Mouse (Mus musculus): ENCODE data around the gene Zfp553. TPM values are rescaled to one million over a fixed set of nuclear protein-coding genes. Genes with fewer than 3 reads are reported as not detected.

Gene Zfp553
- total and polyA plus RNA-seq, 3 experiments: 9.8 to 17.4 (median 15.0) TPM

DNA sequence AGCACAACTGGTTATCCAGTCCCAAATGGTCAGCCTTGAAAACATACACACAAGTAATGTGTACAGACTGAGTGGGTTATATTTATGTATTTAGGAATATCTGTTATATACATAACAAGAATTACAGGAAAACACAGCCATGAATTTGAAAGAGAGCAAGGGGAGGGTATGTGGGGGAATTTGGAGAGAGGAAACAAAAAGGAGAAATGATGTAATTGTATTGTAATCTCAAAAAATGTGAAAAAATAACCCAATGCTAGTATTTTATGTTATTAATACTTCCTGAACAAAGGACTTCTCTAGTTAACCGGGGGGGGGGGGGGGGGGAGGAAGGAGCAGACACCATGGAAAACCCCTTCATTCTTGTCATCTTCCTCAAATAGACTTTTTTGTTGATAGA is 48.1 kb upstream of the Zfp553 start:
- peak overlapping the region; percentile 72 for H3K27ac ChIP-seq (ENCODE audit: insufficient read depth, low read depth)
- H3K9me3 ChIP-seq (replicated peaks; ENCODE audit: low read length): peaks cover 6% of the 10 kb centered on the region
- H3K9ac ChIP-seq (ENCODE audit: insufficient read depth, low read depth): no peak overlapping the region
- no peak overlapping the region for H3K4me3 ChIP-seq (replicated peaks in 1 of 3; ENCODE audit: low read depth in 2 of 3, low read length in 2 of 3, poor library complexity in 1 of 3)
- TF ChIP-seq MEF2A (IDR thresholded peaks at IDR 0.05; ENCODE audit: borderline replicate concordance, low read depth, low read length) (peak; percentile 48; the same call in 1 of the 2 replicates), ETS1 (conservative IDR thresholded peaks at IDR 0.05; ENCODE audit: low read depth, low read length) (no peak), TCF12 (IDR thresholded peaks at IDR 0.05; ENCODE audit: low read depth, low read length) (no peak)
- in situ Hi-C loops (cut with MboI; ENCODE audit: low pct_ligation_motif_present, low pct_unique_long_range_greater_than_20kb, low sequenced_read_pairs) (loop anchor here (5.0 kb wide), 2 partner anchors 47 to 492 kb away; partner anchors contain the start of gene Spn), dilution Hi-C loops (cut with MboI; ENCODE audit: extremely low pct_ligation_motif_present, extremely low pct_unique_long_range_greater_than_20kb, low sequenced_read_pairs) (no loop called here)
- H3K27me3 ChIP-seq (replicated peaks): no peaks in the 10 kb centered on the region
- H3K36me3 ChIP-seq (replicated peaks in 1 of 2; ENCODE audit: control insufficient read depth in 1 of 2, insufficient read depth in 1 of 2, low read length in 1 of 2): peaks cover 34 to 75% of the 10 kb centered on the region in 2 experiments
- H3K4me2 ChIP-seq (ENCODE audit: insufficient read depth, low read depth, poor library complexity, severe bottlenecking): peak overlapping the region; percentile 18; the same call in 1 of the 2 replicates
- peaks cover 26 to 74% of the 10 kb centered on the region in 2 experiments for H3K4me1 ChIP-seq (ENCODE audit: control insufficient read depth in 1 of 2, insufficient read depth in 2 of 2)
- no peaks in the 10 kb centered on the region for H3K79me2 ChIP-seq (replicated peaks; ENCODE audit: control insufficient read depth, extremely low read depth, insufficient read depth, poor library complexity, severe bottlenecking)
- DNase-seq (ENCODE audit: extremely low read depth): no peak

- no peaks in the 10 kb centered on the region for H3K27me3 ChIP-seq (replicated peaks)
- no peak overlapping the region for H3K4me3 ChIP-seq (replicated peaks in 1 of 3; ENCODE audit: low read depth in 2 of 3, low read length in 2 of 3, poor library complexity in 1 of 3)
- TF ChIP-seq CTCF (conservative IDR thresholded peaks at IDR 0.05 in 1 of 2, IDR thresholded peaks at IDR 0.05 in 1 of 2; ENCODE audit: low read depth in 2 of 2, low read length in 2 of 2): peak; percentile 24 to 85; a peak in 2 of 4 replicates
- TF ChIP-seq NRF1 (IDR thresholded peaks at IDR 0.05; ENCODE audit: low read depth, low read length): no peak
- no peak for TF ChIP-seq POLR2A (IDR thresholded peaks at IDR 0.05; ENCODE audit: low read depth, low read length)
- TF ChIP-seq IRF4 (IDR thresholded peaks at IDR 0.05; ENCODE audit: low read depth, low read length): no peak
- TF ChIP-seq RAD21 (IDR thresholded peaks at IDR 0.05; ENCODE audit: low read depth, low read length): peak; percentile 69
- TF ChIP-seq JUND (conservative IDR thresholded peaks at IDR 0.05; ENCODE audit: low read depth, low read length): no peak
- no peak for TF ChIP-seq SIN3A (IDR thresholded peaks at IDR 0.05; ENCODE audit: low read length)
- TF ChIP-seq UBTF (IDR thresholded peaks at IDR 0.05; ENCODE audit: low read depth, low read length): no peak
- peak; percentile 72 for TF ChIP-seq SMC3 (IDR thresholded peaks at IDR 0.05; ENCODE audit: low read depth, low read length)
- no peak for TF ChIP-seq MYC (IDR thresholded peaks at IDR 0.05; ENCODE audit: low read depth, low read length)
- dilution Hi-C loops (cut with MboI; ENCODE audit: extremely low pct_ligation_motif_present, extremely low pct_unique_long_range_greater_than_20kb, low sequenced_read_pairs) (no loop called here), in situ Hi-C loops (cut with MboI; ENCODE audit: low pct_ligation_motif_present, low pct_unique_long_range_greater_than_20kb, low sequenced_read_pairs) (loop anchor here (5.0 kb wide), 2 partner anchors 48 to 493 kb away; partner anchors contain the start of gene Spn)
- peaks cover 8% of the 10 kb centered on the region; the same call in 1 of the 2 replicates for H3K79me2 ChIP-seq (replicated peaks; ENCODE audit: control insufficient read depth, extremely low read depth, insufficient read depth, poor library complexity, severe bottlenecking)
- peak overlapping the region; percentile 54; the same call in 1 of the 2 replicates for H3K27ac ChIP-seq (ENCODE audit: insufficient read depth, low read depth)
- peaks cover 29 to 75% of the 10 kb centered on the region in 2 experiments for H3K36me3 ChIP-seq (replicated peaks in 1 of 2; ENCODE audit: control insufficient read depth in 1 of 2, insufficient read depth in 1 of 2, low read length in 1 of 2)
- DNase-seq (ENCODE audit: extremely low read depth): no peak
- H3K4me1 ChIP-seq (ENCODE audit: control insufficient read depth in 1 of 2, insufficient read depth in 2 of 2): peaks cover 34 to 81% of the 10 kb centered on the region in 2 experiments
- no peak overlapping the region for H3K9ac ChIP-seq (ENCODE audit: insufficient read depth, low read depth)
- H3K9me3 ChIP-seq (replicated peaks; ENCODE audit: low read length): peaks cover under 1% of the 10 kb centered on the region
- H3K4me2 ChIP-seq (ENCODE audit: insufficient read depth, low read depth, poor library complexity, severe bottlenecking): 0 out of 2 replicates have a peak overlapping the region, but pooled peaks have one; percentile 18
Observed at GRCm38 (mm10) chr7:127185601-127186000, 47.3 kb upstream of the Zfp553 start.

- no peaks in the 10 kb centered on the region for H3K27me3 ChIP-seq (replicated peaks)
- no peaks in the 10 kb centered on the region for H3K9me3 ChIP-seq (replicated peaks; ENCODE audit: low read length)
- no peak; the same call in 1 of the 2 replicates for TF ChIP-seq CHD1 (IDR thresholded peaks at IDR 0.05; ENCODE audit: low read depth, low read length)
- TF ChIP-seq ZC3H11A (IDR thresholded peaks at IDR 0.05; ENCODE audit: low read depth, low read length): no peak
- no peak for TF ChIP-seq BHLHE40 (IDR thresholded peaks at IDR 0.05; ENCODE audit: low read depth, low read length)
- peak; percentile 44; the same call in 1 of the 2 replicates for TF ChIP-seq ZNF384 (IDR thresholded peaks at IDR 0.05; ENCODE audit: low read depth, low read length)
- 0 out of 2 replicates have a peak, but pooled peaks have one; percentile 19 for TF ChIP-seq TCF12 (IDR thresholded peaks at IDR 0.05; ENCODE audit: low read depth, low read length)
- TF ChIP-seq RAD21 (IDR thresholded peaks at IDR 0.05; ENCODE audit: low read depth, low read length): no peak
- TF ChIP-seq IRF4 (IDR thresholded peaks at IDR 0.05; ENCODE audit: low read depth, low read length): no peak
- TF ChIP-seq CTCF (conservative IDR thresholded peaks at IDR 0.05 in 1 of 2, IDR thresholded peaks at IDR 0.05 in 1 of 2; ENCODE audit: low read depth in 2 of 2, low read length in 2 of 2): no peak
- TF ChIP-seq MAX (IDR thresholded peaks at IDR 0.05; ENCODE audit: low read length): no peak
- TF ChIP-seq TBP (conservative IDR thresholded peaks at IDR 0.05; ENCODE audit: low read depth, low read length): no peak
- in situ Hi-C loops (cut with MboI; ENCODE audit: low pct_ligation_motif_present, low pct_unique_long_range_greater_than_20kb, low sequenced_read_pairs): loop anchor here (5.0 kb wide), 2 partner anchors 50 to 495 kb away; partner anchors contain the start of gene Spn
- no peak overlapping the region for H3K4me2 ChIP-seq (ENCODE audit: insufficient read depth, low read depth, poor library complexity, severe bottlenecking)
- H3K4me1 ChIP-seq (ENCODE audit: control insufficient read depth in 1 of 2, insufficient read depth in 2 of 2): peaks cover 32 to 84% of the 10 kb centered on the region in 2 experiments
- H3K9ac ChIP-seq (ENCODE audit: insufficient read depth, low read depth): no peak overlapping the region
- H3K27ac ChIP-seq (ENCODE audit: insufficient read depth, low read depth): 0 out of 2 replicates have a peak overlapping the region, but pooled peaks have one; percentile 1
- H3K36me3 ChIP-seq (replicated peaks in 1 of 2; ENCODE audit: control insufficient read depth in 1 of 2, insufficient read depth in 1 of 2, low read length in 1 of 2): peaks cover 37 to 80% of the 10 kb centered on the region in 2 experiments
- peaks cover 10% of the 10 kb centered on the region for H3K79me2 ChIP-seq (replicated peaks; ENCODE audit: control insufficient read depth, extremely low read depth, insufficient read depth, poor library complexity, severe bottlenecking)
- no peak overlapping the region for H3K4me3 ChIP-seq (replicated peaks in 1 of 3; ENCODE audit: low read depth in 2 of 3, low read length in 2 of 3, poor library complexity in 1 of 3)
- DNase-seq (ENCODE audit: extremely low read depth): no peak
- dilution Hi-C loops (cut with MboI; ENCODE audit: extremely low pct_ligation_motif_present, extremely low pct_unique_long_range_greater_than_20kb, low sequenced_read_pairs): no loop called here
Observed at GRCm38 (mm10) chr7:127187351-127187750, 45.5 kb upstream of the Zfp553 start.
